ENCODE assay signal across 8 mouse cellular contexts in the genomic region with DNA sequence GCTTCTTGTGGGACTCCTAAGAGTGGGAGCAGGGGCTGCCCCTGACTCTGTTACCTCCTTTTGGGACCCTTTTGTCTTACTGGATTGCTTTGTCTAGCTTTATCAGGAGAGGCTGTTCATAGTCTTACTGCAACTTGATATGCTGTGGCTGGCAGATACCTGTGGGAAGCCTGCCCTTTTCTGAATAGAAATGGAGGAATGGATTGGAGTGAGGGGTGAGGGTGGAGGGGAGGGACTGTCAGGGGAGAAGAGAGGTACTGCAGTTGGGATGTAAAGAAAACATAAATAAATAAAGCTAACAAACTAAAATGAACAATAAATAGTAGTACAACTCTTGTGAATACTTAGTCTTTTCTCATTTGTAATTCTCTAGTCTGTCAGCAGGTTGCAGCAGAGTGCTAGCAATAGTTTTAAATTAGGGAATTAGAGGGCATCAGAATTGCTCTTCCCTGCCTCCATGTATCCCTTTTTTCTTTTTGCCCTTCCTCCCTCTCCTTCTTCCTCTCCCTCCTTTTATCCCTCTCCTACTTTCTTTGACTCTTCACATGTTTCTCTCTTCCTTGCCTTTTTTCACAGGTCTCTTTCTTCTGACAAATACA.
DNase-seq lines count a peak whose midpoint lies in the region; TF ChIP-seq lines count a peak whose summit lies in the region.

No protein-coding gene starts in this region.

- peak; percentile 9 to 14 for DNase-seq in kidney, postnatal 36 days
- DNase-seq in kidney, adult 11 months = no peak
- DNase-seq in CH12.LX (ENCODE audit: extremely low read depth) (peak; percentile 15), MEL (ENCODE audit: low read depth, low spot score) (peak; percentile 3)
- DNase-seq in forelimb bud, embryonic 11.5 days (ENCODE audit: low read depth, low spot score) = peak; percentile 5
- no peak for DNase-seq in gastrocnemius, adult 18-20 months (ENCODE audit: low spot score)
- no peak for DNase-seq in testis, postnatal 14 days (ENCODE audit: low spot score)
- no peak for DNase-seq in spleen, adult 12 weeks (ENCODE audit: low spot score)

- no peaks in the 10 kb centered on the region for H3K4me1 ChIP-seq in CH12.LX (ENCODE audit: control insufficient read depth in 1 of 2, insufficient read depth in 2 of 2)
- no peaks in the 10 kb centered on the region for H3K4me1 ChIP-seq in MEL (ENCODE audit: control insufficient read depth in 1 of 2, insufficient read depth in 2 of 2, low read length in 2 of 2)

- H3K27me3 ChIP-seq in CH12.LX (replicated peaks) = no peaks in the 10 kb centered on the region
- H3K27me3 ChIP-seq in MEL (ENCODE audit: control insufficient read depth in 1 of 2, insufficient read depth in 2 of 2, low read length in 2 of 2) = no peaks in the 10 kb centered on the region

- peak; percentile 80 for TF ChIP-seq RAD21 in CH12.LX (IDR thresholded peaks at IDR 0.05; ENCODE audit: low read depth, low read length)
- TF ChIP-seq RAD21 in MEL (IDR thresholded peaks at IDR 0.05; ENCODE audit: low read depth, low read length) = peak; percentile 46

- dilution Hi-C loops in CH12.LX (cut with MboI; ENCODE audit: extremely low pct_ligation_motif_present, extremely low pct_unique_long_range_greater_than_20kb, low sequenced_read_pairs) = no loop called here

- H3K4me3 ChIP-seq in CH12.LX (replicated peaks in 1 of 3; ENCODE audit: low read depth in 2 of 3, low read length in 2 of 3, poor library complexity in 1 of 3) (no peak overlapping the region), MEL (ENCODE audit: control insufficient read depth in 1 of 2, insufficient read depth in 1 of 2, low read depth in 2 of 2, low read length in 2 of 2) (no peak overlapping the region)

- TF ChIP-seq CTCF in CH12.LX (conservative IDR thresholded peaks at IDR 0.05 in 1 of 2, IDR thresholded peaks at IDR 0.05 in 1 of 2; ENCODE audit: low read depth in 2 of 2, low read length in 2 of 2) = peak in 1 of 2 experiments; percentile 67; a peak in 2 of 4 replicates
- TF ChIP-seq CTCF in MEL (IDR thresholded peaks at IDR 0.05 in 2 of 3, conservative IDR thresholded peaks at IDR 0.05 in 1 of 3; ENCODE audit: control insufficient read depth in 1 of 3, insufficient read depth in 1 of 3, low read depth in 2 of 3, low read length in 3 of 3, poor library complexity in 1 of 3, severe bottlenecking in 1 of 3) = peak in 1 of 3 experiments; percentile 42; a peak in 2 of 6 replicates

- H3K27ac ChIP-seq in CH12.LX (ENCODE audit: insufficient read depth, low read depth) = no peak overlapping the region
- H3K27ac ChIP-seq in MEL (ENCODE audit: control insufficient read depth, low read depth, low read length) = no peak overlapping the region

- TF ChIP-seq EP300 in CH12.LX (IDR thresholded peaks at IDR 0.05; ENCODE audit: low read length) (no peak), MEL (IDR thresholded peaks at IDR 0.05; ENCODE audit: low read depth in 1 of 2, low read length in 2 of 2) (no peak)

- H3K79me2 ChIP-seq in CH12.LX (replicated peaks; ENCODE audit: control insufficient read depth, extremely low read depth, insufficient read depth, poor library complexity, severe bottlenecking) (no peaks in the 10 kb centered on the region), MEL (ENCODE audit: control insufficient read depth, insufficient read depth, low read length, poor library complexity) (no peaks in the 10 kb centered on the region)

- H3K4me2 ChIP-seq in CH12.LX (ENCODE audit: insufficient read depth, low read depth, poor library complexity, severe bottlenecking) = no peak overlapping the region

- in situ Hi-C loops in CH12.LX (cut with MboI; ENCODE audit: low pct_ligation_motif_present, low pct_unique_long_range_greater_than_20kb, low sequenced_read_pairs) = loop anchor here (25.0 kb wide), 1 partner anchor 432 kb away; no protein-coding TSS in a partner anchor

- H3K36me3 ChIP-seq in CH12.LX (replicated peaks in 1 of 2; ENCODE audit: control insufficient read depth in 1 of 2, insufficient read depth in 1 of 2, low read length in 1 of 2) = no peaks in the 10 kb centered on the region
- H3K36me3 ChIP-seq in MEL (ENCODE audit: control insufficient read depth in 1 of 2, insufficient read depth in 2 of 2, low read length in 2 of 2) = no peaks in the 10 kb centered on the region

- no peak overlapping the region for H3K9ac ChIP-seq in CH12.LX (ENCODE audit: insufficient read depth, low read depth)
- no peak overlapping the region for H3K9ac ChIP-seq in MEL (ENCODE audit: control insufficient read depth, low read depth, low read length, poor library complexity, severe bottlenecking)

- TF ChIP-seq POLR2A in CH12.LX (IDR thresholded peaks at IDR 0.05; ENCODE audit: low read depth, low read length) (no peak), MEL (IDR thresholded peaks at IDR 0.05; ENCODE audit: control insufficient read depth in 1 of 2, insufficient read depth in 1 of 2, low read depth in 1 of 2, low read length in 2 of 2, poor library complexity in 1 of 2) (no peak)

- H3K9me3 ChIP-seq in CH12.LX (replicated peaks; ENCODE audit: low read length) = no peaks in the 10 kb centered on the region
- no peaks in the 10 kb centered on the region for H3K9me3 ChIP-seq in MEL (replicated peaks; ENCODE audit: insufficient read depth, low read length)

TF ChIP-seq in CH12.LX, 34 proteins besides CTCF, POLR2A, EP300 and RAD21:
- TF ChIP-seq JUND (conservative IDR thresholded peaks at IDR 0.05; ENCODE audit: low read depth, low read length) = no peak
- peak; percentile 72 for TF ChIP-seq SMC3 (IDR thresholded peaks at IDR 0.05; ENCODE audit: low read depth, low read length)
- TF ChIP-seq ZC3H11A (IDR thresholded peaks at IDR 0.05; ENCODE audit: low read depth, low read length) = peak; percentile 38; the same call in 1 of the 2 replicates

TF ChIP-seq in MEL, 35 proteins besides CTCF, POLR2A, EP300 and RAD21:
- TF ChIP-seq SMC3 (IDR thresholded peaks at IDR 0.05; ENCODE audit: low read depth, low read length) = peak; percentile 36; the same call in 1 of the 2 replicates
- TF ChIP-seq GABPA (IDR thresholded peaks at IDR 0.05; ENCODE audit: low read depth, low read length) = no peak
- no peak for TF ChIP-seq ZKSCAN1 (IDR thresholded peaks at IDR 0.05; ENCODE audit: low read depth, low read length)

Comparison
In these comparisons a context has a peak if more than half of its experiments do, and no peak if none do; other contexts are left out.
1. DNase-seq: peak in kidney, postnatal 36 days (2 of 2), CH12.LX (single experiment), MEL (single experiment) and forelimb bud, embryonic 11.5 days (single experiment); none in kidney, adult 11 months (single experiment), gastrocnemius, adult 18-20 months (single experiment), testis, postnatal 14 days (single experiment) and spleen, adult 12 weeks (single experiment).